Mouse (Mus musculus) liver, postnatal 0 days (tissue): ENCODE measurements around the gene Tmed5. TPM values are rescaled to one million over a fixed set of nuclear protein-coding genes. Genes with fewer than 3 reads are reported as not detected.
A peak's percentile ranks its signal among the peaks of the same experiment; 100 is the strongest.

Experiments used
- ATAC-seq: fragments of 200-750 bp; cut with Nextera tagmentation; 2 replicates; pipeline ENCODE4 v1.8.0; 2017; ENCODE audit warnings: mild to moderate bottlenecking, moderate library complexity
- DNase-seq: peaks from one replicate; pipeline ENCODE4 v3.0.0-alpha.2; 2016
- H3K27ac ChIP-seq: fragments of 300-500 bp; sonication (generic); 2 replicates; pipeline ENCODE4 v1.5.1; 2014; ENCODE audit warnings: antibody characterized with exemption, moderate library complexity, mild to moderate bottlenecking, low read depth
- H3K27me3 ChIP-seq: fragments of 300-500 bp; sonication (generic); 2 replicates; pipeline ENCODE4 v1.6.1; 2014; ENCODE audit warnings: low read length, control low read depth, mixed read lengths; ENCODE audit not compliant: insufficient read depth
- H3K36me3 ChIP-seq: fragments of 300-500 bp; sonication (generic); replicated peaks from 2 replicates; pipeline ENCODE4 v1.6.1; 2014; ENCODE audit warnings: mild to moderate bottlenecking, control low read depth, low read length, moderate library complexity, mixed read lengths; ENCODE audit not compliant: insufficient read depth
- H3K4me1 ChIP-seq: fragments of 300-500 bp; sonication (generic); 2 replicates; pipeline ENCODE4 v1.6.1; 2014; ENCODE audit warnings: antibody characterized with exemption, mild to moderate bottlenecking, control low read depth; ENCODE audit not compliant: insufficient read depth
- H3K4me2 ChIP-seq: fragments of 300-500 bp; sonication (generic); 2 replicates; pipeline ENCODE4 v1.6.1; 2014; ENCODE audit warnings: low read depth, mild to moderate bottlenecking, low read length, moderate library complexity, mixed read lengths
- H3K4me3 ChIP-seq: fragments of 300-500 bp; sonication (generic); 2 replicates; pipeline ENCODE4 v1.5.1; 2014; ENCODE audit warnings: low read depth, low read length
- H3K9ac ChIP-seq: fragments of 300-500 bp; sonication (generic); replicated peaks from 2 replicates; pipeline ENCODE4 v1.6.1; 2014; ENCODE audit warnings: mild to moderate bottlenecking, moderate library complexity
- H3K9me3 ChIP-seq: fragments of 300-500 bp; sonication (generic); 2 replicates; pipeline ENCODE4 v1.6.1; 2016; ENCODE audit warnings: mild to moderate bottlenecking, control low read depth, low read length, mixed read lengths
- CTCF ChIP-seq: sonication (generic); IDR thresholded peaks from 2 replicates; pipeline ENCODE4 v1.5.1; 2016; ENCODE audit warnings: antibody characterized with exemption, low read depth
- EP300 ChIP-seq: IDR thresholded peaks from 2 replicates; pipeline ENCODE4 v1.6.1; 2016; ENCODE audit warnings: antibody characterized with exemption, low read depth, mild to moderate bottlenecking
- WGBS: fragments of 180-500 bp; shearing (Covaris S2); extraction: QIAGEN DNeasy Blood & Tissue Kit; methylation state at CpG from one replicate; pipeline ENCODE4 v1.1.7; 2014; ENCODE audit not compliant: insufficient replicate concordance; 5-methylcytosine and 5-hydroxymethylcytosine counted together
- polyA plus RNA-seq: library from polyadenylated mRNA; unstranded; fragments of >200 nt; fragmentation: Nextera tagmentation; extraction: Ambion mirVana; gene quantifications from 2 replicates; pipeline ENCODE4 v1.2.1, GENCODE M21; 2015

The Tmed5 gene
- 47.2 and 58.2 TPM in 2 replicates for polyA plus RNA-seq

- TF ChIP-seq CTCF (peak; percentile 66), EP300 (no peak)
- peak within 1 kb of the TSS; percentile 98 for H3K27ac ChIP-seq
- ATAC-seq (peak; percentile 96), DNase-seq (peak; percentile 98)
- peak within 1 kb of the TSS; percentile 90 for H3K4me2 ChIP-seq
- H3K9me3 ChIP-seq = no peaks in the 10 kb centered on the region
- no peaks in the 10 kb centered on the region for H3K27me3 ChIP-seq
- H3K36me3 ChIP-seq = peaks cover 12% of the 10 kb centered on the region
- under 1% methylated on average over 55 of the region's 65 CpGs for WGBS
- H3K4me1 ChIP-seq = peaks cover 8% of the 10 kb centered on the region
- peak within 1 kb of the TSS; percentile 87 for H3K9ac ChIP-seq
- peak within 1 kb of the TSS; percentile 84 for H3K4me3 ChIP-seq
Measured at GRCm38 (mm10) chr5:108132441-108133243, at the start of gene Tmed5, which contains the start of gene Ccdc18. Gene Tmed5 (minus strand): TSS chr5:108132620. Gene Ccdc18 (plus strand): TSS chr5:108132875.

DNA sequence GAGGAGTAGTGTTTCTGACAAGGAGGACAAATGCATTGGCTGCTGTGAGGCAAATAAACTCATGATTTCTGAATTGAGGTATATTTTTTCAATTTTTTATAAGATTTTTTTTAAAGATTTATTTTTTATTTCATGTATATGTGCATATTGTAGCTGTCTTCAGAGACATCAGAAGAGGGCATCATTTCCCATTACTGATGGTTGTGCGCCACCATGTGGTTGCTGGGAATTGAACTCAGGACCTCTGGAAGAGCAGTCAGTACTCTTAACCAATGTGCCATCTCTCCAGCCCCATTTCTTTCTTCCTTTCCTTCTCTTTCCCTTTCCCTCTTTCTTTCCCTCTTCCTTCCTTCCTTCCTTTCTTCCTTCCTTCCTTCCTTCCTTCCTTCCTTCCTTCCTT, 31.3 kb upstream of the Tmed5 start:
- no peak overlapping the region for H3K9ac ChIP-seq
- no peaks in the 10 kb centered on the region for H3K4me1 ChIP-seq
- no peak for ATAC-seq
- 43% methylated on average over 1 of the region's 1 CpGs for WGBS
- no peaks in the 10 kb centered on the region for H3K27me3 ChIP-seq
- TF ChIP-seq CTCF (peak; percentile 68), EP300 (no peak)
- no peaks in the 10 kb centered on the region for H3K36me3 ChIP-seq
- H3K4me3 ChIP-seq = no peak overlapping the region
- DNase-seq = peak; percentile 48
- no peak overlapping the region for H3K27ac ChIP-seq
- no peak overlapping the region for H3K4me2 ChIP-seq
- H3K9me3 ChIP-seq = no peaks in the 10 kb centered on the region

- TF ChIP-seq EP300 = no peak
- no peak for ATAC-seq
- 81% methylated on average over 2 of the region's 2 CpGs for whole genome bisulfite sequencing
Measured at GRCm38 (mm10) chr5:108160796-108161195, 28.4 kb upstream of the Tmed5 start.

DNA sequence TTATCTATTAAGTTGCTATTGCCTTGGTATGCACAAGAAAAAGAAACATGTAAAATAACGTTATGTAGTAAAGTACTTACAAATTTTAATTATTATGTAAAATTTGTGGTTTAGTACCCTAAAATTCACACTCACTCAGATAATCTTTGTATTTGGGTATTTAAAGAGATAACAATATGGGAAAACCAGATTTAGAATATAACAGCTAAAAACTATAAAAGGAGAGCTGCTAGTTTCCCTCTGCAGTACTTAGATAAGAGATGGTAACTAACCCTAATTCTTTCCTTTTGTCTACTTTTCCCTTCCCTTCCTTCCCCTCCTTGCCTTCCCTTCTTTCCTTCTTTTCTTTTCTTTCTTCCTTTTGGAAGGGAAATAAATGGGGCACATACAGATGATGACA, 20.2 kb upstream of the Tmed5 start:
- H3K27ac ChIP-seq = no peak overlapping the region
- TF ChIP-seq EP300 (no peak), CTCF (no peak)
- no peak overlapping the region for H3K4me2 ChIP-seq
- ATAC-seq (no peak), DNase-seq (no peak)
- no peak overlapping the region for H3K9ac ChIP-seq
- H3K4me3 ChIP-seq = no peak overlapping the region
- 89% methylated on average over 1 of the region's 1 CpGs for WGBS
- 0 out of 2 replicates have a peak, but pooled peaks cover 2% of the 10 kb centered on the region for H3K36me3 ChIP-seq
- H3K27me3 ChIP-seq = no peaks in the 10 kb centered on the region
- no peaks in the 10 kb centered on the region for H3K4me1 ChIP-seq
- H3K9me3 ChIP-seq = no peaks in the 10 kb centered on the region

More at GRCm38 (mm10) chr5:108160796-108161195, 28.4 kb upstream of the Tmed5 start:
- Histone ChIP-seq H3K9ac (no peak overlapping the region), H3K4me2 (no peak overlapping the region), H3K9me3 (no peaks in the 10 kb centered on the region), H3K36me3 (no peaks in the 10 kb centered on the region), H3K4me1 (no peaks in the 10 kb centered on the region), H3K27me3 (no peaks in the 10 kb centered on the region), H3K4me3 (no peak overlapping the region), H3K27ac (no peak overlapping the region)
- DNase-seq = no peak

DNA sequence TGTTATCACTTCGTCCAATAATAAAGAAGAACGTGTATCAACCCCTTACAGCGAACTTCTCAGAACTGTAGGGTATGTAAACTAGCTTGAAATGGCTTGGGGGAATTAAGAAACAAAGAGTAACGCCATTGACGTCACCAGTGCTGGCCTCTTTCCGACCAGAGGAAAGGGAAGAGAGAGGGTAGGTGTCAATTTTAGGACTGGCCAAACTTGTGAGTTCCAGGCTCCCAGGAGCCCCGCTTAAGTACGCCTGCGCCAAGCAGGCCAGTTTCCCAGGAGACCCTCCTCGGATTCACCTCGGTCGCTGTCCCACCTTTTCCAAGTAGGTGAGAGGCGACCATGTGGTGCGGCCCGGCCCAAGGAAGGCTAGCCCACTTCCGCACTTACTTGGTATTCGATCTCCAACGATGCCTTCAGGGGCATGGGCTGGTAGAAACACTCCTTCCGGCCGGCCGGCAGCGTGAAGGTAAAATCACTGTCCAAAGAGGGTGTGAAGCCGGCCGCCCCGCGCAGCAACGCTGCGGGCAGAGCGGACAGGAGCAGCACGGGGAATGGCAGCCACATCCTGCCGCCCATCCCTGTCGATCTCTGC, 475 bp downstream of the Tmed5 start:
- Histone ChIP-seq H3K36me3 (peaks cover 13% of the 10 kb centered on the region), H3K4me2 (peak overlapping the region; percentile 90), H3K4me3 (peak overlapping the region; percentile 84), H3K9me3 (no peaks in the 10 kb centered on the region), H3K27ac (peak overlapping the region; percentile 98), H3K27me3 (no peaks in the 10 kb centered on the region), H3K4me1 (peaks cover 8% of the 10 kb centered on the region), H3K9ac (peak overlapping the region; percentile 83)
- DNase-seq = peak; percentile 71
- peak; percentile 55 for ATAC-seq
- 3% methylated on average over 32 of the region's 32 CpGs for WGBS
- TF ChIP-seq EP300 = peak; percentile 17; the same call in 1 of the 2 replicates
- no peak for TF ChIP-seq CTCF

DNA sequence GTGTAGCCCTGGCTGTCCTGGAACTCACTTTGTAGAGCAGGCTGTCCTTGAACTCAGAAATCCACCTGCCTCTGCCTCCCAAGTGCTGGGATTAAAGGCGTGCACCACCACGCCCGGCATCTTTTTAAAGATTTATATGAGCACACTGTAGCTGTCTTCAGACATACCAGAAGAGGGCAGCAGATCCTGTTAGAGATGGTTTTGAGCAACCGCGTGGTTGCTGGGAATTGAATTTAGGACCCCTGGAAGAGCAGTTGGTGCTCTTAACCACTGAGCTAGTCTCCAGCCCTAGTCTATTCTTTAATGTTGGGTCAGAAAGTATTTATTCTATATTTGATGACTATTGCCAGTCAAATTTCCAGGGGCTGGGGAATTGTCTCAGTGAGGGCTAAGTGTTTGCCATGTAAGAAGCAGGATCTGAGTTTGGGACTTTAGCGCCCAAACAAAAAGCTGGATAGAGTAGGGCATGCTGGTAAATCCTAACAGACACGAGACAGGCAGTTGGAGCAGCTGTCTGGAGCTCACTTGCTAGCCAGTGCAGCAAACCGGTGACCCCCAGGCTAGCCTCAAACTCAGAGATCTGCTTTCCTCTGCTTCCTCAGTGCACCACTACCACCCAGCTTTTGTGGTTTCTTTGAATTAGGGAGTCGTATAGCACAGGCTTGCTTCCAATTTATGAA, 12.1 kb downstream of the Tmed5 start:
- TF ChIP-seq CTCF (no peak), EP300 (no peak)
- Histone ChIP-seq H3K9me3 (no peaks in the 10 kb centered on the region), H3K4me3 (no peak overlapping the region), H3K4me2 (no peak overlapping the region), H3K4me1 (no peaks in the 10 kb centered on the region), H3K27ac (no peak overlapping the region), H3K9ac (no peak overlapping the region), H3K36me3 (peaks cover 8% of the 10 kb centered on the region), H3K27me3 (no peaks in the 10 kb centered on the region)
- DNase-seq = no peak
- no peak for ATAC-seq
- WGBS = 86% methylated on average over 9 of the region's 9 CpGs
